Mouse (Mus musculus) stomach, postnatal 0 days (tissue): ENCODE measurements around the gene Aatk.

ENCODE experiments used
- CTCF ChIP-seq: IDR thresholded peaks from 2 replicates; pipeline ENCODE4 v1.5.1; 2016; ENCODE audit warnings: antibody characterized with exemption, low read depth, mild to moderate bottlenecking, moderate library complexity
- EP300 ChIP-seq: optimal IDR thresholded peaks from 2 replicates; pipeline ENCODE3; 2016; ENCODE audit warnings: antibody characterized with exemption

DNA sequence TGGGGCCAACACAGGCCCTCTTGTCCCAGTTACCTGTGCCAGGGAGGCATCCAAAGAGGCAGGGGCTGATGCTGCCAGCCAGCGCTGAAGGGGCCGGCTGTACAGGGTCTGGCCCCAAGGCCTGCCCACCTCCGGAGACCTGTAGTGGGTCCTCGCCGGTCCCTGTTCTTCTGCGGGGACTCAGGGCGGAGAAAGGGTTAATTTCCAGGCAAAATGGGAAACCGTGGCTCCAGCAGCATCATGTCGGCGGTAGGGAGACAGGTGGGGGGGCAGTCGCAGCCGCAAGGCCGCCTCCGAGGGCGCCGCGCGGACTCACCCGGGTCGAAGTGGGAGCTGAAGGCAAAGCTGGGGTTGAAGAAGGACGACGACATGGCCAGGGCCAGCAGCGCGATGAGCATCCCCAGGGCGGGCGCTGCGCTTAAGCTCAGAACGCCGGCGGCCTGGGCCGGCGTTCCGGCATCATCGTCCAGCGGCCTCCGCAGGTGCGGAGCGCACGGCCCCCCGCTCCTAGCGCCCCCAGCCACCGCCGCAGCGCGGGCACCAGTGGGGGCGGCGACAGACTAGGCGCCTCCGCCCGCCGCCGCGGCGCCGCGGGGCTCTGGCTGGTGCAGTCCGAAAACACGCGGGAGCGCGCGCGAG, at the start of gene Aatk:
- no peak for TF ChIP-seq CTCF
- no peak for TF ChIP-seq EP300
